Mouse (Mus musculus): ENCODE results near the gene Wfdc15b. TPM values are rescaled to one million over a fixed set of nuclear protein-coding genes. Genes with fewer than 3 reads are reported as not detected.
A peak's percentile ranks its signal among the peaks of the same experiment; 100 is the strongest.

Wfdc15b gene
- polyA plus RNA-seq, 1 experiment from 2014 or later, result not detected

DNA sequence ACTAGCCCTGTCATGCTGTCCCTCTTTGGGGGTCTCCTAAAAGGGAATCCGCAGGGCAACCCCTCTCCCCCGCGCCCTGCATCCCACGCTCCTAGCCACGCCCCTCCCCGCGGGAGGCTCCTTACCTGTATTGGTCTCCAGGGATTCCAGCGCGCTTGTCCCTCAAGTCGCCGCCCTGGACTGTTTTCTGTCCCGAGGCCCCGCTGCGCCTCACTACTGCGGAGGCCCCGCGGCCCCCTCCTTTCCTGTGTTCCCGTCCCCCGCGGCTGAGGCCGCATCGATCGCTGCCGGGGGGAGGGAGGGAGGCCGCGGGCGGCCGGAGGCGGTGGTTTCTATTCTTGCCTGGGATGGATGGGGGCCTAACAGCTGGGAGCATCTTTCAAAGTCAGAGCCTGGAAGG, 50.6 kb downstream of the Wfdc15b start, which contains the start of gene Kcns1:
Gene Kcns1, minus strand, starts transcription at position 212 of the 400 bp plus-strand sequence.
- DNase-seq (ENCODE audit: low spot score), result peak; percentile 39
- Histone ChIP-seq H3K27me3 (ENCODE audit: control insufficient read depth, insufficient read depth, low read length) (peaks cover 61% of the 10 kb centered on the region), H3K27ac (ENCODE audit: low read depth, low read length) (no peak within 1 kb of the TSS), H3K9ac (ENCODE audit: low read length) (no peak within 1 kb of the TSS), H3K36me3 (ENCODE audit: control insufficient read depth, insufficient read depth, low read length) (no peaks in the 10 kb centered on the region), H3K4me1 (ENCODE audit: control insufficient read depth, insufficient read depth, low read length) (peaks cover 7% of the 10 kb centered on the region), H3K4me2 (ENCODE audit: low read depth) (peak within 1 kb of the TSS; percentile 51), H3K9me3 (ENCODE audit: control insufficient read depth, low read length) (no peaks in the 10 kb centered on the region), H3K4me3 (ENCODE audit: low read depth, low read length) (peak within 1 kb of the TSS; percentile 26; the same call in 1 of the 2 replicates)
- ATAC-seq (ENCODE audit: insufficient read depth, low FRiP score, low TSS enrichment), result no peak
- WGBS, result under 1% methylated on average over 23 of the region's 29 CpGs

- Histone ChIP-seq H3K9me3 (ENCODE audit: control insufficient read depth, low read length) (no peaks in the 10 kb centered on the region), H3K4me2 (ENCODE audit: low read depth) (peak overlapping the region; percentile 4; the same call in 1 of the 2 replicates), H3K27me3 (ENCODE audit: control insufficient read depth, insufficient read depth, low read length) (peaks cover 62% of the 10 kb centered on the region), H3K9ac (ENCODE audit: low read length) (no peak overlapping the region), H3K36me3 (ENCODE audit: control insufficient read depth, insufficient read depth, low read length) (no peaks in the 10 kb centered on the region), H3K27ac (ENCODE audit: low read depth, low read length) (no peak overlapping the region), H3K4me3 (ENCODE audit: low read depth, low read length) (no peak overlapping the region), H3K4me1 (ENCODE audit: control insufficient read depth, insufficient read depth, low read length) (peaks cover 7% of the 10 kb centered on the region)
- WGBS, result 7% methylated on average over 11 of the region's 11 CpGs
- DNase-seq (ENCODE audit: low spot score) (no peak), ATAC-seq (ENCODE audit: insufficient read depth, low FRiP score, low TSS enrichment) (no peak)
Measured at GRCm38 (mm10) chr2:164170326-164170725, 51.1 kb downstream of the Wfdc15b start.

GRCm38 (mm10) chr2:164168571-164168946, 52.9 kb downstream of the Wfdc15b start:
- no peak for ATAC-seq (ENCODE audit: insufficient read depth, low FRiP score, low TSS enrichment)
- Histone ChIP-seq H3K9ac (ENCODE audit: low read length) (no peak overlapping the region), H3K36me3 (ENCODE audit: control insufficient read depth, insufficient read depth, low read length) (no peaks in the 10 kb centered on the region), H3K4me3 (ENCODE audit: low read depth, low read length) (peak overlapping the region; percentile 21), H3K4me2 (ENCODE audit: low read depth) (peak overlapping the region; percentile 37), H3K4me1 (ENCODE audit: control insufficient read depth, insufficient read depth, low read length) (peaks cover 7% of the 10 kb centered on the region), H3K9me3 (ENCODE audit: control insufficient read depth, low read length) (no peaks in the 10 kb centered on the region), H3K27me3 (ENCODE audit: control insufficient read depth, insufficient read depth, low read length) (peaks cover 62% of the 10 kb centered on the region), H3K27ac (ENCODE audit: low read depth, low read length) (no peak overlapping the region)
- WGBS, result 12% methylated on average over 42 of the region's 42 CpGs
- peak; percentile 49 for DNase-seq (ENCODE audit: low spot score)

- ATAC-seq (ENCODE audit: insufficient read depth, low FRiP score, low TSS enrichment), result peak; percentile 41; the same call in 1 of the 2 replicates
- 11% methylated on average over 90 of the region's 90 CpGs for WGBS
- peaks cover 62% of the 10 kb centered on the region for H3K27me3 ChIP-seq (ENCODE audit: control insufficient read depth, insufficient read depth, low read length)
- peak; percentile 50 for DNase-seq (ENCODE audit: low spot score)
- peak overlapping the region; percentile 37 for H3K4me2 ChIP-seq (ENCODE audit: low read depth)
- H3K36me3 ChIP-seq (ENCODE audit: control insufficient read depth, insufficient read depth, low read length), result no peaks in the 10 kb centered on the region
- H3K4me1 ChIP-seq (ENCODE audit: control insufficient read depth, insufficient read depth, low read length), result peaks cover 7% of the 10 kb centered on the region
- H3K9ac ChIP-seq (ENCODE audit: low read length), result no peak overlapping the region
- peak overlapping the region; percentile 21 for H3K4me3 ChIP-seq (ENCODE audit: low read depth, low read length)
- H3K27ac ChIP-seq (ENCODE audit: low read depth, low read length), result no peak overlapping the region
- no peaks in the 10 kb centered on the region for H3K9me3 ChIP-seq (ENCODE audit: control insufficient read depth, low read length)
Measured at GRCm38 (mm10) chr2:164167752-164168570, 53.5 kb downstream of the Wfdc15b start.

- H3K27ac ChIP-seq (ENCODE audit: low read depth, low read length), result no peak overlapping the region
- H3K4me3 ChIP-seq (ENCODE audit: low read depth, low read length), result no peak overlapping the region
- WGBS, result 96% methylated on average over 5 of the region's 5 CpGs
- no peaks in the 10 kb centered on the region for H3K9me3 ChIP-seq (ENCODE audit: control insufficient read depth, low read length)
- no peak for ATAC-seq (ENCODE audit: insufficient read depth, low FRiP score, low TSS enrichment)
- no peaks in the 10 kb centered on the region; the same call in none of the 2 replicates for H3K4me1 ChIP-seq (ENCODE audit: control insufficient read depth, insufficient read depth, low read length)
- H3K9ac ChIP-seq (ENCODE audit: low read length), result no peak overlapping the region
- H3K4me2 ChIP-seq (ENCODE audit: low read depth), result no peak overlapping the region
- H3K27me3 ChIP-seq (ENCODE audit: control insufficient read depth, insufficient read depth, low read length), result peaks cover 41% of the 10 kb centered on the region
- no peak for DNase-seq (ENCODE audit: low spot score)
- no peaks in the 10 kb centered on the region for H3K36me3 ChIP-seq (ENCODE audit: control insufficient read depth, insufficient read depth, low read length)
Measured at GRCm38 (mm10) chr2:164164941-164165340, 56.5 kb downstream of the Wfdc15b start.

Other genes starting within 250 kb of the Wfdc15b start
- 335 and 356 TPM in 2 replicates for gene Ywhab, start 226.7 kb downstream of the Wfdc15b start, polyA plus RNA-seq (2014; fragmentation: Nextera tagmentation; extraction: Ambion mirVana)
- gene Pabpc1l, start 196.2 kb downstream of the Wfdc15b start, polyA plus RNA-seq (2014; fragmentation: Nextera tagmentation; extraction: Ambion mirVana), result 1.5 and 1.6 TPM in 2 replicates
- 34.5 and 34.8 TPM in 2 replicates for gene Stk4, start 151.3 kb downstream of the Wfdc15b start, polyA plus RNA-seq (2014; fragmentation: Nextera tagmentation; extraction: Ambion mirVana)
- gene Tomm34, start 150.5 kb downstream of the Wfdc15b start, polyA plus RNA-seq (2014; fragmentation: Nextera tagmentation; extraction: Ambion mirVana), result 50.5 and 51.2 TPM in 2 replicates
- gene Kcns1, start 50.5 kb downstream of the Wfdc15b start, polyA plus RNA-seq (2014; fragmentation: Nextera tagmentation; extraction: Ambion mirVana), result 0.21 TPM in 1 of 2 replicates, not detected in the other
- gene Wfdc5, start 38.9 kb downstream of the Wfdc15b start, polyA plus RNA-seq (2014; fragmentation: Nextera tagmentation; extraction: Ambion mirVana), result not detected in 2 replicates
- not detected in 2 replicates for gene Wfdc12, start 31.1 kb downstream of the Wfdc15b start, polyA plus RNA-seq (2014; fragmentation: Nextera tagmentation; extraction: Ambion mirVana)
- gene Wfdc15a, start 21.5 kb downstream of the Wfdc15b start, polyA plus RNA-seq (2014; fragmentation: Nextera tagmentation; extraction: Ambion mirVana), result not detected in 2 replicates
- gene Svs2, start 16.8 kb upstream of the Wfdc15b start, polyA plus RNA-seq (2014; fragmentation: Nextera tagmentation; extraction: Ambion mirVana), result not detected in 2 replicates
- not detected in 2 replicates for gene Svs3b, start 35.0 kb upstream of the Wfdc15b start, polyA plus RNA-seq (2014; fragmentation: Nextera tagmentation; extraction: Ambion mirVana)
- gene Svs4, start 56.8 kb upstream of the Wfdc15b start, polyA plus RNA-seq (2014; fragmentation: Nextera tagmentation; extraction: Ambion mirVana), result not detected in 2 replicates
- gene Svs3a, start 67.6 kb upstream of the Wfdc15b start, polyA plus RNA-seq (2014; fragmentation: Nextera tagmentation; extraction: Ambion mirVana), result not detected in 2 replicates
- gene Svs6, start 95.1 kb upstream of the Wfdc15b start, polyA plus RNA-seq (2014; fragmentation: Nextera tagmentation; extraction: Ambion mirVana), result not detected in 2 replicates
- not detected in 2 replicates for gene Svs5, start 111.1 kb upstream of the Wfdc15b start, polyA plus RNA-seq (2014; fragmentation: Nextera tagmentation; extraction: Ambion mirVana)
- 1.1 and 1.3 TPM in 2 replicates for gene Slpi, start 167.4 kb upstream of the Wfdc15b start, polyA plus RNA-seq (2014; fragmentation: Nextera tagmentation; extraction: Ambion mirVana)
- not detected in 2 replicates for gene Rbpjl, start 181.5 kb upstream of the Wfdc15b start, polyA plus RNA-seq (2014; fragmentation: Nextera tagmentation; extraction: Ambion mirVana)
- 0.48 and 0.61 TPM in 2 replicates for gene Matn4, start 183.5 kb upstream of the Wfdc15b start, polyA plus RNA-seq (2014; fragmentation: Nextera tagmentation; extraction: Ambion mirVana)
- 11.0 and 11.5 TPM in 2 replicates for gene Sdc4, start 222.2 kb upstream of the Wfdc15b start, polyA plus RNA-seq (2014; fragmentation: Nextera tagmentation; extraction: Ambion mirVana)
- gene Sys1, start 235.3 kb upstream of the Wfdc15b start, polyA plus RNA-seq (2014; fragmentation: Nextera tagmentation; extraction: Ambion mirVana), result 64.2 and 64.4 TPM in 2 replicates
- 4.9 and 6.4 TPM in 2 replicates for gene Gm20458, start 239.3 kb upstream of the Wfdc15b start, polyA plus RNA-seq (2014; fragmentation: Nextera tagmentation; extraction: Ambion mirVana)